In the genomic region with DNA sequence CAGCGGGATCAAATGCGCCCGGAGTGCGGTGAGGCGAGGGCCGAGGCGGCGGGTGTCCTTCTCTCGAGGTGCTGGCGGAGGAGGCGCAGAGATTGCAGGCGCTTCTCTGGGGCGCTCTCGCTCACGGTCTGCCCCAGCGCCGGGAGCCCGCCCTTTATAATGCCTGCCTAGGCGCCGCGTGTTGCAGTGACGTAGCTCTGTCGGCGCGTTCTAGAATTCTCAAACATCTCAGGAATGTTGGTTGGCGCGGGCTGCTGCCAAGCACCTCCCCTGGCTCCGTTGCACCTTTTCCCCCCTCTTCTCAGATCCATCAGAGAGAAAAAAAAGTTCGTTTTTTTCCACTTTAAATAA, we compare ENCODE assay signal across 8 mouse cellular contexts. TPM values are rescaled to one million over a fixed set of nuclear protein-coding genes. Genes with fewer than 3 reads are reported as not detected.
A peak's percentile ranks its signal among the peaks of the same experiment; 100 is the strongest.
DNase-seq lines count a peak whose midpoint lies in the region; ATAC-seq and TF ChIP-seq lines count a peak whose summit lies in the region.

A gene (minus strand): TSS at position 130 of the 351 bp plus-strand sequence.

- peak within 1 kb of the TSS; percentile 87 for H3K4me2 ChIP-seq in hindbrain, embryonic 12.5 days (replicated peaks)
- peak within 1 kb of the TSS; percentile 80 for H3K4me2 ChIP-seq in stomach, embryonic 14.5 days (replicated peaks; ENCODE audit: low read depth, low read length)

- no peak within 1 kb of the TSS for H3K27ac ChIP-seq in ES-E14 (ENCODE audit: insufficient read depth, low read depth, low read length, poor library complexity, severe bottlenecking)
- peak within 1 kb of the TSS; percentile 84 for H3K27ac ChIP-seq in hindbrain, embryonic 12.5 days
- peak within 1 kb of the TSS; percentile 91 for H3K27ac ChIP-seq in midbrain, embryonic 10.5 days (replicated peaks)
- peak within 1 kb of the TSS; percentile 91 for H3K27ac ChIP-seq in stomach, embryonic 14.5 days (ENCODE audit: low read length)

- H3K4me3 ChIP-seq in ES-E14 (ENCODE audit: insufficient read depth in 1 of 2, low read depth in 1 of 2, low read length in 2 of 2, poor library complexity in 1 of 2, severe bottlenecking in 1 of 2), result peak within 1 kb of the TSS; percentile 67 to 82
- peak within 1 kb of the TSS; percentile 53 for H3K4me3 ChIP-seq in hindbrain, embryonic 12.5 days
- peak within 1 kb of the TSS; percentile 73 for H3K4me3 ChIP-seq in midbrain, embryonic 10.5 days
- peak within 1 kb of the TSS; percentile 66 for H3K4me3 ChIP-seq in stomach, embryonic 14.5 days (ENCODE audit: low read depth, low read length)

- in situ Hi-C loops in ES-E14 (cut with MboI; ENCODE audit: low sequenced_read_pairs in 2 of 2, unreplicated experiment in 2 of 2), result no loop called here

- H3K9me3 ChIP-seq in ES-E14 (ENCODE audit: control insufficient read depth, insufficient read depth, low read depth, low read length), result no peaks in the 10 kb centered on the region
- no peaks in the 10 kb centered on the region for H3K9me3 ChIP-seq in hindbrain, embryonic 12.5 days (replicated peaks)
- H3K9me3 ChIP-seq in midbrain, embryonic 10.5 days (replicated peaks), result no peaks in the 10 kb centered on the region
- no peaks in the 10 kb centered on the region for H3K9me3 ChIP-seq in stomach, embryonic 14.5 days (ENCODE audit: control insufficient read depth, low read depth, low read length)

- intact Hi-C loops in left cerebral cortex, postnatal 25 days (cut with DNase I), result loop anchor here (2.0 kb wide), 2 partner anchors 109 to 183 kb away; a partner anchor contains a TSS

- peaks cover 10% of the 10 kb centered on the region; the same call in 1 of the 2 replicates for H3K36me3 ChIP-seq in ES-E14 (ENCODE audit: control insufficient read depth, insufficient read depth, low read length, poor library complexity, severe bottlenecking)
- no peaks in the 10 kb centered on the region for H3K36me3 ChIP-seq in hindbrain, embryonic 12.5 days
- peaks cover 8% of the 10 kb centered on the region; the same call in 1 of the 2 replicates for H3K36me3 ChIP-seq in midbrain, embryonic 10.5 days
- H3K36me3 ChIP-seq in stomach, embryonic 14.5 days (ENCODE audit: control insufficient read depth, insufficient read depth, low read length), result no peaks in the 10 kb centered on the region; the same call in 1 of the 2 replicates

- H3K27me3 ChIP-seq in hindbrain, embryonic 12.5 days, result peaks cover 41% of the 10 kb centered on the region
- H3K27me3 ChIP-seq in midbrain, embryonic 10.5 days (ENCODE audit: low read depth, poor library complexity, severe bottlenecking), result peaks cover 77% of the 10 kb centered on the region
- no peaks in the 10 kb centered on the region for H3K27me3 ChIP-seq in stomach, embryonic 14.5 days (ENCODE audit: control insufficient read depth, insufficient read depth, low read length)

- peak; percentile 63 for ATAC-seq in hindbrain, embryonic 12.5 days (ENCODE audit: low FRiP score)
- ATAC-seq in stomach, embryonic 14.5 days (ENCODE audit: insufficient number of reproducible peaks, insufficient read depth, low FRiP score, low read depth), result peak; percentile 69
- ATAC-seq in inflammation-experienced regulatory T-cells, adult 6 months, result no peak

- H3K9ac ChIP-seq in ES-E14 (ENCODE audit: insufficient read depth, low read depth, low read length, poor library complexity, severe bottlenecking), result peak within 1 kb of the TSS; percentile 80
- H3K9ac ChIP-seq in hindbrain, embryonic 12.5 days, result peak within 1 kb of the TSS; percentile 73
- peak within 1 kb of the TSS; percentile 86 for H3K9ac ChIP-seq in stomach, embryonic 14.5 days (replicated peaks; ENCODE audit: low read depth, low read length)

- WGBS in hindbrain, embryonic 12.5 days, result 1% methylated on average over 28 of the region's 29 CpGs
- WGBS in midbrain, embryonic 10.5 days, result 0% methylated on average over 29 of the region's 29 CpGs
- WGBS in stomach, embryonic 14.5 days, result under 1% methylated on average over 28 of the region's 29 CpGs

- DNase-seq in ES-E14 (ENCODE audit: low read depth, low spot score), result no peak
- DNase-seq in brain, adult 2 months (ENCODE audit: low read depth, low spot score), result peak; percentile 58
- DNase-seq in frontal cortex, postnatal 36 days (ENCODE audit: low spot score in 2 of 2), result peak; percentile 62 to 65
- peak; percentile 62 to 70 for DNase-seq in left cerebral cortex, postnatal 25 days (ENCODE audit: low spot score in 2 of 2)
- peak; percentile 86 for DNase-seq in midbrain, embryonic 10.5 days (ENCODE audit: low spot score)

- peaks cover 6 to 12% of the 10 kb centered on the region in 2 experiments; a peak in 3 of 4 replicates for H3K4me1 ChIP-seq in ES-E14 (ENCODE audit: control insufficient read depth in 2 of 2, insufficient read depth in 2 of 2, low read length in 2 of 2, poor library complexity in 1 of 2)
- H3K4me1 ChIP-seq in hindbrain, embryonic 12.5 days, result peaks cover 68% of the 10 kb centered on the region
- peaks cover 94% of the 10 kb centered on the region for H3K4me1 ChIP-seq in midbrain, embryonic 10.5 days
- H3K4me1 ChIP-seq in stomach, embryonic 14.5 days (ENCODE audit: control insufficient read depth, insufficient read depth, low read length), result peaks cover 40% of the 10 kb centered on the region; the same call in 1 of the 2 replicates

TF ChIP-seq in ES-E14, 5 proteins besides CTCF, POLR2A, EP300 and RAD21:
- peak; percentile 49; the same call in 1 of the 2 replicates for TF ChIP-seq ZNF384 (IDR thresholded peaks at IDR 0.05; ENCODE audit: low read depth, low read length)
- TF ChIP-seq CHD2 (IDR thresholded peaks at IDR 0.05; ENCODE audit: low read depth, low read length), result no peak

RNA-seq across cellular contexts. Expression of the gene that starts here (rescaled TPM):
- total RNA-seq in ES-E14 (2012; rRNA removed), result 117 and 191 TPM in 2 replicates
- 40.8 and 41.9 TPM in 2 replicates for polyA plus RNA-seq in hindbrain, embryonic 12.5 days (2016; fragmentation: Nextera tagmentation; extraction: Ambion mirVana)
- total RNA-seq in left cerebral cortex, postnatal 25 days (2021), result 10 to 100 TPM in 1 of 2 experiments, 1 to 10 TPM in 1; 5.0 to 10.5 TPM
- polyA plus RNA-seq in midbrain, embryonic 10.5 days (2016; fragmentation: Nextera tagmentation; extraction: Ambion mirVana), result 32.5 and 36.2 TPM in 2 replicates
- polyA plus RNA-seq in stomach, embryonic 14.5 days (2014; fragmentation: Nextera tagmentation; extraction: Ambion mirVana), result 20.9 and 25.8 TPM in 2 replicates
- not detected for polyA plus RNA-seq in inflammation-experienced regulatory T-cells, adult 6 months (2017; shearing (Covaris generic))

Comparison
In these comparisons a context has a peak if more than half of its experiments do, and no peak if none do; other contexts are left out.
1. RNA of the gene that starts here (total RNA-seq): 117 to 191 TPM in ES-E14; 5.0 to 10.5 TPM in left cerebral cortex, postnatal 25 days; every median in the first group is over 10 times any median in the second.
2. RNA of the gene that starts here (polyA plus RNA-seq): 40.8 to 41.9 TPM in hindbrain, embryonic 12.5 days, 32.5 to 36.2 TPM in midbrain, embryonic 10.5 days and 20.9 to 25.8 TPM in stomach, embryonic 14.5 days; not detected in inflammation-experienced regulatory T-cells, adult 6 months; every median in the first group is over 10 times any median in the second.
3. Peak in every context shown above with its lines, with median percentiles within 50 percentile points of each other: H3K4me3 ChIP-seq and H3K9ac ChIP-seq.